Mouse (Mus musculus): ENCODE data around the gene Ccr9.
A peak's percentile ranks its signal among the peaks of the same experiment; 100 is the strongest.
"Not testable (repeated sequence)": the region's sequence is repeated elsewhere in the genome, so short reads cannot be mapped to it uniquely, and the experiment has no call there.

The Ccr9 gene

DNA sequence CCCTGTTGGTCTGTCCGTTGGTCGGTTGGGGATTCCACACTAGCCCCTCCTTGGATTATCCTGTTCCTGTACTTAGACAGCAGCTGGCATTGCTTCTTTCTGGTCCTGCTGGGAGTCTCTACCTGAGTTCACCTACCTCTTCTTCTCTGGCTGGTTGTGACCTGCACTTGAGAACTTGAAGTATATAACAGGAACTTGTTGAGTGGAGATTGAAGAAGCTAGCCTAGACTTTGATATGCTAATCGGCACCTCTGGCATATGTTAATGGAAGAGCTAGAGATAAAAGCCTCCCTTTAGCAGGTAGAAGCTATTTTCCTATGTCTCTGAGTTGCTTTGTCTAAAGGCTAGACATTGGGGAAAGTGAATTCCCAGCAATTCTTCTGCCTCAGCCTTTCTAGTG lies 53.0 kb downstream of the Ccr9 start:
- Histone ChIP-seq H3K27me3 (ENCODE audit: insufficient read depth, low read length) (0 out of 2 replicates have a peak, but pooled peaks cover 5% of the 10 kb centered on the region), H3K4me1 (replicated peaks; ENCODE audit: low read depth, low read length) (peaks cover 14% of the 10 kb centered on the region), H3K9me3 (ENCODE audit: low read length) (no peaks in the 10 kb centered on the region), H3K4me3 (replicated peaks; ENCODE audit: low read length) (no peak overlapping the region), H3K36me3 (ENCODE audit: insufficient read depth, low read length) (no peaks in the 10 kb centered on the region)
- no peak for TF ChIP-seq CTCF (conservative IDR thresholded peaks at IDR 0.05; ENCODE audit: low read length)
- peak; percentile 84 for TF ChIP-seq NANOG (IDR thresholded peaks at IDR 0.05; ENCODE audit: borderline replicate concordance, low read length)
- TF ChIP-seq POU5F1 (IDR thresholded peaks at IDR 0.05; ENCODE audit: borderline replicate concordance, low read length) = peak; percentile 33; the same call in 1 of the 2 replicates

DNA sequence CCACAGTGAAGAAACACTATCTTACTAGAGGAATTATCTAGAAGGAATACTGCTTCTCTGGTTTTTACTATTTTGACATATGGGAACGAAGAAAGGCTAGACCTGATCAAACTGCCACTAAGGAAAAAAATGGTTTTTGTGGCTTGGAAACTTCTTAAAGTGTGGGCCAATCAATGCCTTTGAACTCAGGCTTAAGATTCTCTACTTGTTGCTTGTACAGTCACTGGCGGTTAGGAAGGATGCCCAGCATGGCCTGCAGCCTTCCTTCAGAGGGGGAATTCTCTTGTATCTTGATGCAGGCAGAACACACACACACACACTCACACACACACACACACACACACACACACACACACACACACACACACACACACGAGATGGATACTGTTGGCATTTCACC lies 55.9 kb downstream of the Ccr9 start:
- no peaks in the 10 kb centered on the region for H3K9me3 ChIP-seq (ENCODE audit: low read length)
- peaks cover 14% of the 10 kb centered on the region for H3K4me1 ChIP-seq (replicated peaks; ENCODE audit: low read depth, low read length)
- H3K36me3 ChIP-seq (ENCODE audit: insufficient read depth, low read length) = no peaks in the 10 kb centered on the region
- 0 out of 2 replicates have a peak, but pooled peaks cover 7% of the 10 kb centered on the region for H3K27me3 ChIP-seq (ENCODE audit: insufficient read depth, low read length)
- no peak for TF ChIP-seq CTCF (conservative IDR thresholded peaks at IDR 0.05; ENCODE audit: low read length)
- no peak for TF ChIP-seq NANOG (IDR thresholded peaks at IDR 0.05; ENCODE audit: borderline replicate concordance, low read length)
- TF ChIP-seq POU5F1 (IDR thresholded peaks at IDR 0.05; ENCODE audit: borderline replicate concordance, low read length) = no peak
- no peak overlapping the region for H3K4me3 ChIP-seq (replicated peaks; ENCODE audit: low read length)

DNA sequence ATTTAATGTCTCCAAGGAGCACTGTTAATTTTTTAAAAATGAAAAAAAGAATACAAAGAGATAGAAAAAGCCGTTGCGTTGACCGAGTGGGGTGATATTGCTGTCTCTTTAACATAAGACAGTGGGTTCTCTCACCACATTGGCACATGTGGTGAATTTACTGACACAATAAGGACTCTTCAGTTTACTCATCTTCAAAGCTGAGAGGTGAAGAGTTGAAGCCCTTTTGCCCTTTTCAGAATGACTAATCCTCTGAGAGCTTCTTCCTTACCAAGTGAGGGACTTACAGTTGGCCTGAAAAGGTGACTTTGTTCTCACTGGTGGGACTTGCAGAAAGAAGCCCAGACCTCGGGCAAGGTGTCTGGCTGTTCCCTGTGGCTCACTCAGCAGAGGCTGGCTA lies 62.6 kb downstream of the Ccr9 start:
- H3K27me3 ChIP-seq (ENCODE audit: insufficient read depth, low read length) = 0 out of 2 replicates have a peak, but pooled peaks cover 9% of the 10 kb centered on the region
- H3K9me3 ChIP-seq (ENCODE audit: low read length) = no peaks in the 10 kb centered on the region
- H3K4me1 ChIP-seq (replicated peaks; ENCODE audit: low read depth, low read length) = no peaks in the 10 kb centered on the region
- no peak overlapping the region for H3K4me3 ChIP-seq (replicated peaks; ENCODE audit: low read length)
- TF ChIP-seq CTCF (conservative IDR thresholded peaks at IDR 0.05; ENCODE audit: low read length) (no peak), POU5F1 (IDR thresholded peaks at IDR 0.05; ENCODE audit: borderline replicate concordance, low read length) (no peak), NANOG (IDR thresholded peaks at IDR 0.05; ENCODE audit: borderline replicate concordance, low read length) (no peak)
- no peaks in the 10 kb centered on the region for H3K36me3 ChIP-seq (ENCODE audit: insufficient read depth, low read length)

DNA sequence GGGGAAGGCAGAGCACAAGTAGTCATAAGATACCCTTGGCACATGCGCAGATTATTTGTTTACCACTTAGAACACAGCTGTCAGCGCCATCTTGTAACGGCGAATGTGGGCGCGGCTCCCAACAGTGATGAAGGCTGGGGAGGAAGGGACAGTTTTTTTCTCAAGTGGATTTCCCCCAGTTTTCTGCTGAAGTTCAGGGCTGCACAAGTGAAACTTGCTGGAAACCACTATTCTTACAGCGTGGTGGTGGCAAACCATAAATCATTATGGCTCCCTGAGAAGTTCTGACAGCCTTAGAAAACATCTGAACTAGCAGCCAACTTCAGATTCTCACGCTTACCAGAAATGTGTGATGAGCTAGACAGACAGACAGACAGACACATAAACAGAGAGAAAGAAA lies 71.4 kb downstream of the Ccr9 start:
- not testable (repeated sequence) for H3K4me3 ChIP-seq (replicated peaks; ENCODE audit: low read length)

DNA sequence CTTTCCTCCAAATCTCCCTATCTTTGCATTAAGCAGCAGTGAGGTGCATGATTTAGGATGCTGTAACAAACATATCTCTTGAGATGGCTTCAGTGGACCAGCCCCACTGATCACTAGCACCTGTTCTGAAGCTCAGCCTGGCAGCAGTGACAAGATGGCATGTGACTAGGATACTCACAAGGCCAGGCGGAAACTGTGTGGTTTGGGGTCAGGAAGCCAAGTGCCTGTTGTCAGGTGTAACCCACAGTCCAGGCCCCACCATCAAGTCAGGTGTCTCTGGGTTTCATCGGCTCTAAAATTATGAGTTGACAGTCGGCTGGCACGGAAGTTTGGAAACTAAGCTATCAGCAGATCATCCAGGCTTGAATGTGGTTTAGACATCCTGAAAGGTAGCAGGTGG lies 76.1 kb downstream of the Ccr9 start:
- no peak for TF ChIP-seq CTCF (conservative IDR thresholded peaks at IDR 0.05; ENCODE audit: low read length)
- TF ChIP-seq NANOG (IDR thresholded peaks at IDR 0.05; ENCODE audit: borderline replicate concordance, low read length) = no peak
- TF ChIP-seq POU5F1 (IDR thresholded peaks at IDR 0.05; ENCODE audit: borderline replicate concordance, low read length) = no peak
- Histone ChIP-seq H3K9me3 (ENCODE audit: low read length) (no peaks in the 10 kb centered on the region), H3K27me3 (ENCODE audit: insufficient read depth, low read length) (no peaks in the 10 kb centered on the region), H3K36me3 (ENCODE audit: insufficient read depth, low read length) (no peaks in the 10 kb centered on the region), H3K4me3 (replicated peaks; ENCODE audit: low read length) (no peak overlapping the region), H3K4me1 (replicated peaks; ENCODE audit: low read depth, low read length) (no peaks in the 10 kb centered on the region)

More for the DNA sequence above, 71.4 kb downstream of the Ccr9 start:
- H3K4me1 ChIP-seq (replicated peaks; ENCODE audit: low read depth, low read length); H3K9me3 ChIP-seq (ENCODE audit: low read length); H3K27me3 ChIP-seq (ENCODE audit: insufficient read depth, low read length); H3K36me3 ChIP-seq (ENCODE audit: insufficient read depth, low read length): not testable (repeated sequence)

DNA sequence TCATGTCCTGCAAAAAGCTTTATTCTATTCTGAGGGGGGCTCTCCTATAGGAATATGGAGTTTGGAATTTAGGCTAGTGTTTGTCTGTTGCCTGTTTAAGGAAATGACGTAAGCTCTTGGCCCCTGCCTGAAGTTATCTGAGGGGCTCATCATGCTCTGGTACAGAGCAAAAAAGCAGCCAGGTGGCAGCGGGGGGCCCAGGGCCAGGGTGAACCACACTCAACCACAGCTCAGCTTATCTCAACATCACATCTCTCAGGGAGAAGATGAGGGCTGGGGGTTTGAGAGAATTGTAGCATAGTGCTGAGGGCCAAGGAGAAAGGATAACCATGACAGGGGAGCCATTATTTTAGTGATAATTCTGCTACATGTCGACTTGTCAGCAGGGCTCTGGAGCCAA lies 78.5 kb downstream of the Ccr9 start:
- H3K4me3 ChIP-seq (replicated peaks; ENCODE audit: low read length) = no peak overlapping the region
- no peaks in the 10 kb centered on the region for H3K4me1 ChIP-seq (replicated peaks; ENCODE audit: low read depth, low read length)
- no peak for TF ChIP-seq POU5F1 (IDR thresholded peaks at IDR 0.05; ENCODE audit: borderline replicate concordance, low read length)
- no peak for TF ChIP-seq NANOG (IDR thresholded peaks at IDR 0.05; ENCODE audit: borderline replicate concordance, low read length)
- TF ChIP-seq CTCF (conservative IDR thresholded peaks at IDR 0.05; ENCODE audit: low read length) = no peak
- H3K36me3 ChIP-seq (ENCODE audit: insufficient read depth, low read length) = no peaks in the 10 kb centered on the region
- H3K27me3 ChIP-seq (ENCODE audit: insufficient read depth, low read length) = no peaks in the 10 kb centered on the region
- no peaks in the 10 kb centered on the region for H3K9me3 ChIP-seq (ENCODE audit: low read length)

DNA sequence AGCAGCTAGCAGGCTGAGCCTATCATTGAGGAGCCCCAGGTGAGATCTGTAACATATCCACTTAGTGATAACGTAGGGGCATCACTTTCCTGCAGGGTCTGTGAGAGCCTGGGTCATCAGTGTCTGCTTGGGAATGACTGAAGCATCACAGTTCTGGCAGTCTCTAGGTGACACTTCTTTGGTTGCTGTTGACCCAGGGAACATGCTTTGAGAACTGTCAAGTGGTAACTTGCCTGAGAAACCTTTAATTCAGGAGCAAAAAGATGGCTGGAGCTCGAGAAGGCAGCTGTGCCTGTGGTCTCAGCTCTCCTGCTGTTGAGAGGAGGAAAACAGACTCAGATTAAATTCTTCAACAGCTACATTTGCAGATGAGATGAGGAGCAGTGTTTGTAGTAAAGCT lies 79.1 kb downstream of the Ccr9 start:
- Histone ChIP-seq H3K4me3 (replicated peaks; ENCODE audit: low read length) (no peak overlapping the region), H3K9me3 (ENCODE audit: low read length) (no peaks in the 10 kb centered on the region), H3K27me3 (ENCODE audit: insufficient read depth, low read length) (no peaks in the 10 kb centered on the region), H3K36me3 (ENCODE audit: insufficient read depth, low read length) (no peaks in the 10 kb centered on the region), H3K4me1 (replicated peaks; ENCODE audit: low read depth, low read length) (no peaks in the 10 kb centered on the region)
- TF ChIP-seq CTCF (conservative IDR thresholded peaks at IDR 0.05; ENCODE audit: low read length) = no peak
- TF ChIP-seq NANOG (IDR thresholded peaks at IDR 0.05; ENCODE audit: borderline replicate concordance, low read length) = no peak
- TF ChIP-seq POU5F1 (IDR thresholded peaks at IDR 0.05; ENCODE audit: borderline replicate concordance, low read length) = no peak

DNA sequence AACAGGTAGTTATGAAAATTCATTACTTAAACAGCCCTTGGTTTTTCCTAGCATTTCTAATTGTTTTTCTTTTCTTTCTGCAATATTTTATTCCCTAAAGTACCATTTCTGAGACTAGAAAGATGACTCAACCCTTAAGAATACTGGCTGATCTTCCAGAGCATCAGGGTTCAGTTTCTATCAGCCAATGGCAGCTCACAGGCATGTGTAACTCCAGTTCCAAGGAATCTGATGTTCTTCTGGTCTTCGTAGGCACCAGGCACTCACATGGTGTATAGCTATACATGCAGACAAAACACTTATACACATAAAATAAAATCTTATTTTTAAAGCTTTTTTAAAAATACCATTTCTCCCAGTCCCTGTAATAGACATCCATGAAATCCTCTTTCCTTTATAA lies 79.9 kb downstream of the Ccr9 start:
- TF ChIP-seq CTCF (conservative IDR thresholded peaks at IDR 0.05; ENCODE audit: low read length) (no peak), POU5F1 (IDR thresholded peaks at IDR 0.05; ENCODE audit: borderline replicate concordance, low read length) (no peak), NANOG (IDR thresholded peaks at IDR 0.05; ENCODE audit: borderline replicate concordance, low read length) (no peak)
- H3K36me3 ChIP-seq (ENCODE audit: insufficient read depth, low read length) = no peaks in the 10 kb centered on the region
- no peak overlapping the region for H3K4me3 ChIP-seq (replicated peaks; ENCODE audit: low read length)
- no peaks in the 10 kb centered on the region for H3K9me3 ChIP-seq (ENCODE audit: low read length)
- no peaks in the 10 kb centered on the region for H3K4me1 ChIP-seq (replicated peaks; ENCODE audit: low read depth, low read length)
- no peaks in the 10 kb centered on the region for H3K27me3 ChIP-seq (ENCODE audit: insufficient read depth, low read length)

DNA sequence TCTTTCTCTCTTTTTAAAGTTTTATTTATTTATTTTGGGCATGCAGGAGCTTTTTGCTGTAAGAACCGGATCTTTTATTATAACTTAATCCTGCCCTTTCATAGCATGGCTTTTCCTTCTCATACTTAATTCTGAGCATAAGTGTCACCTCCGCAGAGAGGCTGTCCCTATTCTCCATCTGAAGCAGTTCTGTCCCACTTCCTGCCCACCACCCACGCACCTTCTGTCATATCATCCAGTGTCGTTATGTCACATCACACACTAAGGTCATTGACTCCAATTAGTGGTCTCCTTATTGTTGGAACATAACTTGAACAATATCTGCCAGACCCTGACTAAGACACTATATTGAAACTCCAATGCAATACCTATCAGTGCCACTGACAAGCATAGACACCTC lies 80.4 kb downstream of the Ccr9 start:
- no peaks in the 10 kb centered on the region for H3K9me3 ChIP-seq (ENCODE audit: low read length)
- no peaks in the 10 kb centered on the region for H3K36me3 ChIP-seq (ENCODE audit: insufficient read depth, low read length)
- no peak overlapping the region for H3K4me3 ChIP-seq (replicated peaks; ENCODE audit: low read length)
- H3K27me3 ChIP-seq (ENCODE audit: insufficient read depth, low read length) = no peaks in the 10 kb centered on the region
- TF ChIP-seq CTCF (conservative IDR thresholded peaks at IDR 0.05; ENCODE audit: low read length) (no peak), NANOG (IDR thresholded peaks at IDR 0.05; ENCODE audit: borderline replicate concordance, low read length) (no peak), POU5F1 (IDR thresholded peaks at IDR 0.05; ENCODE audit: borderline replicate concordance, low read length) (no peak)
- no peaks in the 10 kb centered on the region for H3K4me1 ChIP-seq (replicated peaks; ENCODE audit: low read depth, low read length)
